Mouse (Mus musculus): ENCODE data around the gene Prkcq. TPM values are rescaled to one million over a fixed set of nuclear protein-coding genes. Genes with fewer than 3 reads are reported as not detected.

Prkcq gene
- polyA plus RNA-seq, 1 experiment = not detected

GRCm38 (mm10) chr2:11193099-11193618 lies 21.3 kb downstream of the Prkcq start:
- Histone ChIP-seq H3K27ac (ENCODE audit: insufficient read depth, low read depth, low read length) (no peak overlapping the region), H3K4me1 (ENCODE audit: control insufficient read depth, insufficient read depth, low read length) (no peaks in the 10 kb centered on the region), H3K4me3 (ENCODE audit: insufficient read depth, low read depth, low read length) (no peak overlapping the region)
- WGBS = 88% methylated on average over 6 of the region's 6 CpGs
- TF ChIP-seq POLR2A (IDR thresholded peaks at IDR 0.05; ENCODE audit: insufficient read depth, low read depth, low read length) = no peak
- no peak for TF ChIP-seq CTCF (IDR thresholded peaks at IDR 0.05; ENCODE audit: insufficient read depth, low read depth, low read length)

GRCm38 (mm10) chr2:11194732-11195340 lies 22.9 kb downstream of the Prkcq start:
- TF ChIP-seq CTCF (IDR thresholded peaks at IDR 0.05; ENCODE audit: insufficient read depth, low read depth, low read length) = no peak
- TF ChIP-seq POLR2A (IDR thresholded peaks at IDR 0.05; ENCODE audit: insufficient read depth, low read depth, low read length) = no peak
- Histone ChIP-seq H3K4me3 (ENCODE audit: insufficient read depth, low read depth, low read length) (no peak overlapping the region), H3K27ac (ENCODE audit: insufficient read depth, low read depth, low read length) (no peak overlapping the region), H3K4me1 (ENCODE audit: control insufficient read depth, insufficient read depth, low read length) (no peaks in the 10 kb centered on the region)
- WGBS = 95% methylated on average over 5 of the region's 5 CpGs

DNA sequence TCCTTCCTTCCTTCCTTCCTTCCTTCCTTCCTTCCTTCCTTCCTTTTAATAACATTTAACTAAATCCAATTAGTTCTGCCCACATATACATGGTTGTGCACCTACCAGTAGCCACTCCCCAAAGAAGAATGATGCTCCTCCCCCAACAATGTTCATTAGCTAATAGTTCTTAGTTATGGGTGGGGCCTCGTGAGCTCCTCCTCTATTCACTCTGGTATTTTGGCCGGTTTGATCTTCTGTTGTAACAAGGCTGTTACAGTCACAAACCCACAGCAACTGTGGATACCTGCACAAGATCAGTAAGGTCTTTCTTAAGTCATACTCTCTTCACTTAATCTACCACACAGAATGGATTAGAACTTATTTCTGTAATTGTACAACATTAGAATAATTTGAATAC lies 24.2 kb downstream of the Prkcq start:
- H3K27ac ChIP-seq (ENCODE audit: insufficient read depth, low read depth, low read length) = no peak overlapping the region
- TF ChIP-seq POLR2A (IDR thresholded peaks at IDR 0.05; ENCODE audit: insufficient read depth, low read depth, low read length) = no peak
- TF ChIP-seq CTCF (IDR thresholded peaks at IDR 0.05; ENCODE audit: insufficient read depth, low read depth, low read length) = no peak
- WGBS = 80% methylated on average over 2 of the region's 2 CpGs
- H3K4me3 ChIP-seq (ENCODE audit: insufficient read depth, low read depth, low read length) = no peak overlapping the region
- H3K4me1 ChIP-seq (ENCODE audit: control insufficient read depth, insufficient read depth, low read length) = no peaks in the 10 kb centered on the region

- Histone ChIP-seq H3K27ac (ENCODE audit: insufficient read depth, low read depth, low read length) (no peak overlapping the region), H3K4me3 (ENCODE audit: insufficient read depth, low read depth, low read length) (no peak overlapping the region), H3K4me1 (ENCODE audit: control insufficient read depth, insufficient read depth, low read length) (no peaks in the 10 kb centered on the region)
- WGBS = 84% methylated on average over 5 of the region's 5 CpGs
- TF ChIP-seq POLR2A (IDR thresholded peaks at IDR 0.05; ENCODE audit: insufficient read depth, low read depth, low read length) (no peak), CTCF (IDR thresholded peaks at IDR 0.05; ENCODE audit: insufficient read depth, low read depth, low read length) (no peak)
Measured at GRCm38 (mm10) chr2:11196952-11197559, 25.1 kb downstream of the Prkcq start.

- WGBS = 83% methylated on average over 5 of the region's 5 CpGs
- no peak for TF ChIP-seq CTCF (IDR thresholded peaks at IDR 0.05; ENCODE audit: insufficient read depth, low read depth, low read length)
- TF ChIP-seq POLR2A (IDR thresholded peaks at IDR 0.05; ENCODE audit: insufficient read depth, low read depth, low read length) = no peak
- H3K27ac ChIP-seq (ENCODE audit: insufficient read depth, low read depth, low read length) = no peak overlapping the region
- no peak overlapping the region for H3K4me3 ChIP-seq (ENCODE audit: insufficient read depth, low read depth, low read length)
- no peaks in the 10 kb centered on the region for H3K4me1 ChIP-seq (ENCODE audit: control insufficient read depth, insufficient read depth, low read length)
Measured at GRCm38 (mm10) chr2:11199624-11200023, 27.7 kb downstream of the Prkcq start.

DNA sequence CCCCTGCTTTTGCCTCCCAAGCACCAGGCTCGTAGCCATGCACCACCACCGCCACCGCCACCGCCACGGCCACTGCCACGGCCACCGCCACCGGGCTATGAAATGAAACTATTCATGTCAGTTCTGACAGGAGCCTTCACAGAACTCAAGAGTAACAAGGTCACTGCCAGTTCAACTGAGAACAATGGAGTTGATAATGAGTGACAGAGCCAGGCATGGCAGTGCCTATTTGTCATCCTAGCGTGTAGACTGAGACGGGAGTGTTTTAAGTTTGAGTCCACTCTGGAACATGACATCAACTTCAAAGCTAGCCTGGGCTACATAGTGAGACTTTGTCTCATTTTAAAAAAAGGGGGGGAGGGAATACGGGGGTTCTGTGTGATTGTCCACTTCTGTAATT lies 30.9 kb downstream of the Prkcq start:
- Histone ChIP-seq H3K27ac (ENCODE audit: insufficient read depth, low read depth, low read length) (no peak overlapping the region), H3K4me1 (ENCODE audit: control insufficient read depth, insufficient read depth, low read length) (no peaks in the 10 kb centered on the region), H3K4me3 (ENCODE audit: insufficient read depth, low read depth, low read length) (no peak overlapping the region)
- no peak for TF ChIP-seq CTCF (IDR thresholded peaks at IDR 0.05; ENCODE audit: insufficient read depth, low read depth, low read length)
- no peak for TF ChIP-seq POLR2A (IDR thresholded peaks at IDR 0.05; ENCODE audit: insufficient read depth, low read depth, low read length)
- WGBS = 94% methylated on average over 11 of the region's 11 CpGs

DNA sequence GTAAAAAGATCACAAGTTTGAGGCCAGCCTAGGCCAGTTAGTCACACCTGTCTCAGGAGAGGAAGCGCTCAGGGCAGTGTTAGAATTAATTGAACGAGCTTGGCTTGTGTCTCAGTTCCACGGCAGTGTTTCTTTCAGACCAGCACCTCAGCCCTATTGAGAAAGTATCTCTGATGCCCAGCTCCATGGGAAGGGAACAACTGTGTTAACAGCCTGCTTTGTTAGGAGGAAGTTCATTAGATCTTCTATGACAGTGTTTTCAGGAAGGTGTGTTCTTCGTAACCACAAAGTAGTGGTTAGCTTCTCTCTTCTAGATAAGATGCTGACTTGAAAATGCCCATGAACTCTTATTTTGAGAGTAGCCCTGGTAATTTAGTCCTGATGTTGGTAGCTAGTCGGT lies 31.4 kb downstream of the Prkcq start:
- 83% methylated on average over 5 of the region's 5 CpGs for WGBS
- TF ChIP-seq POLR2A (IDR thresholded peaks at IDR 0.05; ENCODE audit: insufficient read depth, low read depth, low read length) (no peak), CTCF (IDR thresholded peaks at IDR 0.05; ENCODE audit: insufficient read depth, low read depth, low read length) (no peak)
- no peak overlapping the region for H3K4me3 ChIP-seq (ENCODE audit: insufficient read depth, low read depth, low read length)
- H3K27ac ChIP-seq (ENCODE audit: insufficient read depth, low read depth, low read length) = no peak overlapping the region
- no peaks in the 10 kb centered on the region for H3K4me1 ChIP-seq (ENCODE audit: control insufficient read depth, insufficient read depth, low read length)

- no peak for TF ChIP-seq CTCF (IDR thresholded peaks at IDR 0.05; ENCODE audit: insufficient read depth, low read depth, low read length)
- no peak for TF ChIP-seq POLR2A (IDR thresholded peaks at IDR 0.05; ENCODE audit: insufficient read depth, low read depth, low read length)
- Histone ChIP-seq H3K27ac (ENCODE audit: insufficient read depth, low read depth, low read length) (no peak overlapping the region), H3K4me1 (ENCODE audit: control insufficient read depth, insufficient read depth, low read length) (no peaks in the 10 kb centered on the region), H3K4me3 (ENCODE audit: insufficient read depth, low read depth, low read length) (no peak overlapping the region)
- WGBS = 70% methylated on average over 5 of the region's 5 CpGs
Measured at GRCm38 (mm10) chr2:11204232-11204631, 32.3 kb downstream of the Prkcq start.

GRCm38 (mm10) chr2:11204961-11205360 lies 33.1 kb downstream of the Prkcq start:
- H3K4me1 ChIP-seq (ENCODE audit: control insufficient read depth, insufficient read depth, low read length) = peaks cover 4% of the 10 kb centered on the region; the same call in 1 of the 2 replicates
- 89% methylated on average over 9 of the region's 9 CpGs for WGBS
- TF ChIP-seq POLR2A (IDR thresholded peaks at IDR 0.05; ENCODE audit: insufficient read depth, low read depth, low read length) (no peak), CTCF (IDR thresholded peaks at IDR 0.05; ENCODE audit: insufficient read depth, low read depth, low read length) (no peak)
- no peak overlapping the region for H3K27ac ChIP-seq (ENCODE audit: insufficient read depth, low read depth, low read length)
- no peak overlapping the region for H3K4me3 ChIP-seq (ENCODE audit: insufficient read depth, low read depth, low read length)

Data from olfactory bulb, adult 2 months (tissue).